Mouse (Mus musculus): Measurements from ENCODE around the gene Ttll5. TPM values are rescaled to one million over a fixed set of nuclear protein-coding genes. Genes with fewer than 3 reads are reported as not detected.

The Ttll5 gene
- polyA plus RNA-seq, 1 experiment, result 230 TPM

DNA sequence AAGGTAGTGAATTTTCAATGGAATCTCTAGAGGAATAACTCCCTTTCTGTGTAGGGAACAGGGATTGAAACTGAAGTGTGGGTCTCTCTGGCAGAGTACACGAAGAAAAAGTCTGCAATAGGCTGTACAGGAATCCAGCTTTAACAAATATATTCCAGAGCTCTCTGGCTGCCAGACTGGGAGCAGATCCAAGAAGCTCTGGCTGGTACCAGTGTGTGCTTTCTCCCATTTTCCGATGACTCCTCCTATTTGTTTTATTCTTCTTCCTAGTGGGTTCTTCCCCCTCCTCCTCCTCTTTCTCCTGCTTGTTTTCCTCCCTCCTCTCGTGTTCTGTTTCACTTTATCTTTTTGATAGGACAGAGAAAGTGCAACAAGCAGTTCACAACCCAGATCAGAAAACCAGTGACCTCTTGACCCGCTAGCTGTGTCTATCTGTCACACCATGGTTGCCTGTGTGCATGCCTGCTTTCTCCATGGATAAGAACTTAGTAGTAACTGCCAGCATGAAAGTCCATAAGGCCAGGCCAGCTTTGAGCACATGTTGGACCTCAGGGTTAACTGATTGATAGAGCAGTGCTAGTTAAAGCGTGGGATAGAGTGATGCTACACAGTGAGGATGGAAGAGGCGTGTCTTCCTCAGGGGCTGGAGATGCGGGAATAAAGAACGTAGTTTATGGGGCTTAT lies 55.3 kb downstream of the Ttll5 start:
- no peaks in the 10 kb centered on the region; the same call in 1 of the 2 replicates for H3K4me1 ChIP-seq (ENCODE audit: control insufficient read depth, insufficient read depth, low read length)
- 0 out of 2 replicates have a peak overlapping the region, but pooled peaks have one; percentile 29 for H3K27ac ChIP-seq (ENCODE audit: control insufficient read depth, insufficient read depth, low read depth, low read length)
- no peak overlapping the region for H3K4me3 ChIP-seq (ENCODE audit: control insufficient read depth, low read depth, low read length)
- H3K36me3 ChIP-seq (ENCODE audit: control insufficient read depth, insufficient read depth, low read length), result peaks cover 4% of the 10 kb centered on the region
- no peak for TF ChIP-seq POLR2A (IDR thresholded peaks at IDR 0.05; ENCODE audit: control insufficient read depth, low read depth, low read length)
- TF ChIP-seq CTCF (IDR thresholded peaks at IDR 0.05; ENCODE audit: control insufficient read depth, insufficient read depth, insufficient replicate concordance, low read depth, low read length), result no peak
- H3K27me3 ChIP-seq (ENCODE audit: control insufficient read depth, insufficient read depth, low read length), result no peaks in the 10 kb centered on the region

DNA sequence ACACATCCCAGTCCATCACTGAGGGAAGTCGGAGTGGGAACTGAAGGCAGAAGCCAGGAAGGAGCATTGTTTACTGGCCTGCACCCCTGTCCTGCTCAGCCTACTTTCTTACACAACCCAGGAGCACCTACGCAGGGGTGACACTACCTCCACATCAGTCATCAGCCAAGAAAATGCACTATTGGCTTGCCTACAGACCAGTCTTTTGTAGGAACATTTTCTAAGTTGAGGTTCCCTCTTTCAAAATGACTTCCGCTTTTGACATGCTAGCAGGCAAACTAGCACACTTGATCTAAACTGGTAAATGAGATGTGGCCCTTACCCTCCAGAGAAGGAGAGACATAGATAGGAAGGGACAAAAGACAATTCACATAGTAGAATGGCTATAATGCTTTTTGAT lies 60.6 kb downstream of the Ttll5 start:
- Histone ChIP-seq H3K27ac (ENCODE audit: control insufficient read depth, insufficient read depth, low read depth, low read length) (no peak overlapping the region), H3K27me3 (ENCODE audit: control insufficient read depth, insufficient read depth, low read length) (no peaks in the 10 kb centered on the region), H3K36me3 (ENCODE audit: control insufficient read depth, insufficient read depth, low read length) (peaks cover under 1% of the 10 kb centered on the region), H3K4me1 (ENCODE audit: control insufficient read depth, insufficient read depth, low read length) (no peaks in the 10 kb centered on the region), H3K4me3 (ENCODE audit: control insufficient read depth, low read depth, low read length) (no peak overlapping the region)
- no peak for TF ChIP-seq CTCF (IDR thresholded peaks at IDR 0.05; ENCODE audit: control insufficient read depth, insufficient read depth, insufficient replicate concordance, low read depth, low read length)
- no peak for TF ChIP-seq POLR2A (IDR thresholded peaks at IDR 0.05; ENCODE audit: control insufficient read depth, low read depth, low read length)

DNA sequence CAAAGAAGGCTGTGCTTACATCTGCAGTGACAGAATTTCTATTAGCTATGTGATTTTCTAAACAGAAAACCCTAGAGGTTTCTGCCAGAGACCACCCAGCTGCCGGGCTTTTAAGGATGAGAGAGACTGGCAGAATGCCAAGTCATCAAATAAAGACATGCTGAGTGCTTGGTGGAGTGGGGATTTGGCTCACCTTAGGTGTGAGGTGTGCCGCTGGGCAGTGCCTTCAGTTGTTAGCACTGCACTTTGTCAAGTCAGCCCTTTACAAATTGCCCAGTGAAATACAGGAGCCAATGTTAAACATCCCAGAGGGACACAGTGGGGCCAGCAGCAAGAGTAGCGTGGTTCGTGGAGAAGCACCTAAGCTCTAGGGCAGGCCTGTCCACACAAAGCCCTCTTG lies 65.6 kb downstream of the Ttll5 start:
- peaks cover 3% of the 10 kb centered on the region for H3K36me3 ChIP-seq (ENCODE audit: control insufficient read depth, insufficient read depth, low read length)
- H3K27me3 ChIP-seq (ENCODE audit: control insufficient read depth, insufficient read depth, low read length), result no peaks in the 10 kb centered on the region
- no peaks in the 10 kb centered on the region for H3K4me1 ChIP-seq (ENCODE audit: control insufficient read depth, insufficient read depth, low read length)
- H3K27ac ChIP-seq (ENCODE audit: control insufficient read depth, insufficient read depth, low read depth, low read length), result no peak overlapping the region
- TF ChIP-seq POLR2A (IDR thresholded peaks at IDR 0.05; ENCODE audit: control insufficient read depth, low read depth, low read length) (no peak), CTCF (IDR thresholded peaks at IDR 0.05; ENCODE audit: control insufficient read depth, insufficient read depth, insufficient replicate concordance, low read depth, low read length) (no peak)
- no peak overlapping the region for H3K4me3 ChIP-seq (ENCODE audit: control insufficient read depth, low read depth, low read length)

DNA sequence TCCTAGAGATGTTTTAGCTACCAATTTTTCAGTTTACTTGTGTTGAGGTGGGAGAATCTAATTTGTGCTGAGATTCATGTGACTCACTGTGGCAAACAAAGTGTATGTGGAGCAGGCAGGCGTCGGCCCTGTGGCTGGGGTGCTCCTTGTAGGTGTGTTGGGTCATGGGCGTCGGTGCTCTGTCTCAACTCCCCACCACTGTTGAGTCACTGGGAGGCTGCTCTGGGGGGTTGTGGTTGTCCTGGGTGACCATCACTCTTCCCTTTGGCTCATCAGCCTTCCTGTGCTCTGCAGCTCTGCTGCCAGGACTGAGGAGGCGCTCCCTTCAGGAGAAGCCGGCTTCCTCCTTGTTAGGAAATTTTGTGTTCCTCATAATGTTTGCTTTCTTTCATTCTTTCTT lies 79.5 kb downstream of the Ttll5 start:
- H3K27me3 ChIP-seq (ENCODE audit: control insufficient read depth, insufficient read depth, low read length), result no peaks in the 10 kb centered on the region
- TF ChIP-seq CTCF (IDR thresholded peaks at IDR 0.05; ENCODE audit: control insufficient read depth, insufficient read depth, insufficient replicate concordance, low read depth, low read length), result no peak
- peak; percentile 60; the same call in 1 of the 2 replicates for TF ChIP-seq POLR2A (IDR thresholded peaks at IDR 0.05; ENCODE audit: control insufficient read depth, low read depth, low read length)
- H3K36me3 ChIP-seq (ENCODE audit: control insufficient read depth, insufficient read depth, low read length), result no peaks in the 10 kb centered on the region
- H3K27ac ChIP-seq (ENCODE audit: control insufficient read depth, insufficient read depth, low read depth, low read length), result 0 out of 2 replicates have a peak overlapping the region, but pooled peaks have one; percentile 52
- no peak overlapping the region for H3K4me3 ChIP-seq (ENCODE audit: control insufficient read depth, low read depth, low read length)
- no peaks in the 10 kb centered on the region for H3K4me1 ChIP-seq (ENCODE audit: control insufficient read depth, insufficient read depth, low read length)

GRCm38 (mm10) chr12:85905666-85906065 lies 81.2 kb downstream of the Ttll5 start:
- H3K27me3 ChIP-seq (ENCODE audit: control insufficient read depth, insufficient read depth, low read length), result no peaks in the 10 kb centered on the region
- H3K36me3 ChIP-seq (ENCODE audit: control insufficient read depth, insufficient read depth, low read length), result no peaks in the 10 kb centered on the region; the same call in 1 of the 2 replicates
- no peaks in the 10 kb centered on the region; the same call in 1 of the 2 replicates for H3K4me1 ChIP-seq (ENCODE audit: control insufficient read depth, insufficient read depth, low read length)
- no peak overlapping the region for H3K4me3 ChIP-seq (ENCODE audit: control insufficient read depth, low read depth, low read length)
- H3K27ac ChIP-seq (ENCODE audit: control insufficient read depth, insufficient read depth, low read depth, low read length), result no peak overlapping the region
- no peak for TF ChIP-seq CTCF (IDR thresholded peaks at IDR 0.05; ENCODE audit: control insufficient read depth, insufficient read depth, insufficient replicate concordance, low read depth, low read length)

DNA sequence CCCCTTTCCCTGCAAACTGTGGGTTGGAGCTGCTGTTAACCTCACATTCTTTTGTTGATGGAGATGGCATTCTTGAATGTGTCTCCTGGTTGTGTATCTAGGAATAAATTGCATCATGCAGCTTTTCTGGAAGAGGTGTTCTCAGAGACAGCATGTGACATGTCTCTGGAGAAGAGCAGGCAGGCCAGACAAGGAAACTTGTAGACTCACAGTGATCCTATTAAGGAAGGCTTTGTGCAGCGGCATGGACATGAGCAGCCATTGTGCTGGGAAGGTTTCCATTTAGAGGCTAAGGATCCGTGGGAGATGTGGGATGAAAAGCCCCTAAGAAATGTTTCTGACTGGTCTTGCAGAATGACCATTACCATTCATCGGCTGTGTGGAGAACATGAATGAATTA lies 83.4 kb downstream of the Ttll5 start:
- Histone ChIP-seq H3K4me1 (ENCODE audit: control insufficient read depth, insufficient read depth, low read length) (no peaks in the 10 kb centered on the region; the same call in 1 of the 2 replicates), H3K27ac (ENCODE audit: control insufficient read depth, insufficient read depth, low read depth, low read length) (no peak overlapping the region), H3K4me3 (ENCODE audit: control insufficient read depth, low read depth, low read length) (no peak overlapping the region), H3K27me3 (ENCODE audit: control insufficient read depth, insufficient read depth, low read length) (no peaks in the 10 kb centered on the region), H3K36me3 (ENCODE audit: control insufficient read depth, insufficient read depth, low read length) (no peaks in the 10 kb centered on the region; the same call in 1 of the 2 replicates)
- no peak for TF ChIP-seq CTCF (IDR thresholded peaks at IDR 0.05; ENCODE audit: control insufficient read depth, insufficient read depth, insufficient replicate concordance, low read depth, low read length)
- TF ChIP-seq POLR2A (IDR thresholded peaks at IDR 0.05; ENCODE audit: control insufficient read depth, low read depth, low read length), result no peak

- H3K4me1 ChIP-seq (ENCODE audit: control insufficient read depth, insufficient read depth, low read length), result no peaks in the 10 kb centered on the region; the same call in 1 of the 2 replicates
- H3K36me3 ChIP-seq (ENCODE audit: control insufficient read depth, insufficient read depth, low read length), result no peaks in the 10 kb centered on the region; the same call in 1 of the 2 replicates
- TF ChIP-seq CTCF (IDR thresholded peaks at IDR 0.05; ENCODE audit: control insufficient read depth, insufficient read depth, insufficient replicate concordance, low read depth, low read length), result no peak
- no peak for TF ChIP-seq POLR2A (IDR thresholded peaks at IDR 0.05; ENCODE audit: control insufficient read depth, low read depth, low read length)
- no peak overlapping the region for H3K27ac ChIP-seq (ENCODE audit: control insufficient read depth, insufficient read depth, low read depth, low read length)
- no peak overlapping the region for H3K4me3 ChIP-seq (ENCODE audit: control insufficient read depth, low read depth, low read length)
- H3K27me3 ChIP-seq (ENCODE audit: control insufficient read depth, insufficient read depth, low read length), result no peaks in the 10 kb centered on the region
Observed at GRCm38 (mm10) chr12:85910811-85911210, 86.4 kb downstream of the Ttll5 start.
